15 mouse cellular contexts compared by ENCODE assay signal in the genomic region with DNA sequence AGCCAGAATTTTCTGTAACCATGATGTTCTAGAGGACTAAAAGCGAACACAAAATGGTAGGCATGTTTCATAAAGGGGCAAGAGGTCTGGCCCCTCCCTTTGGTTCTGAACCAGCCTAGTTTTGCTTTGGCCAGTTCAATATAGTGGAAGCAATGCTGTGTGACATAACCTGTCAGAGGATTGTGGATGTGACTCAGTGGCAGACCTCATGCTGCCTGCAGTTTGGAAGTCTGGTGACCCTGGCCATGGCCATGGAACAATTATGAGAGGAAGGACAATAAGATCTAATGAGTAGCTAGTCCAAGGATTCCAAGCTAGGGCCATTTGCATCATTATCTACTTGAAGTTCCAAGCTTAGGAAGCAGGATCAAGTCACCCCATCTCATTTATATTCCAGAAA. TPM values are rescaled to one million over a fixed set of nuclear protein-coding genes. Genes with fewer than 3 reads are reported as not detected.
A peak's percentile ranks its signal among the peaks of the same experiment; 100 is the strongest.
DNase-seq lines count a peak whose midpoint lies in the region; ATAC-seq and TF ChIP-seq lines count a peak whose summit lies in the region.
"Had no signal": no experiment of that assay in that cellular context is flagged by ENCODE, and none has a peak within 500 bp of the region (broad histone marks: within the 10 kb centered on the region; RNA-seq: fewer than 3 reads in every experiment).

No protein-coding gene starts in this region.

- no peak overlapping the region for H3K27ac ChIP-seq in hindbrain, embryonic 11.5 days (ENCODE audit: low read depth, low read length)
- H3K27ac ChIP-seq in hindbrain, postnatal 0 days = no peak overlapping the region
- H3K27ac ChIP-seq in thymus, adult 2 months (ENCODE audit: control insufficient read depth, insufficient read depth, low read length) = no peak overlapping the region
- H3K27ac ChIP-seq in heart, embryonic 11.5 days (ENCODE audit: low read depth, low read length) = no peak overlapping the region
- H3K27ac ChIP-seq: intestine, embryonic 15.5 days; left cerebral cortex, adult 2 months had no signal

- WGBS in hindbrain, embryonic 11.5 days = 95% methylated on average over 1 of the region's 1 CpGs
- WGBS in hindbrain, postnatal 0 days = 100% methylated on average over 1 of the region's 1 CpGs
- WGBS in thymus, adult 2 months = 97% methylated on average over 1 of the region's 1 CpGs
- WGBS in heart, embryonic 11.5 days (ENCODE audit: insufficient replicate concordance) = 84% methylated on average over 1 of the region's 1 CpGs

- TF ChIP-seq POLR2A in thymus, adult 2 months (IDR thresholded peaks at IDR 0.05; ENCODE audit: control insufficient read depth, extremely low read depth, insufficient read depth, low read length, poor library complexity) = no peak

- no peaks in the 10 kb centered on the region for H3K27me3 ChIP-seq in hindbrain, embryonic 11.5 days (ENCODE audit: control insufficient read depth, insufficient read depth, low read length)
- H3K27me3 ChIP-seq in hindbrain, postnatal 0 days (ENCODE audit: insufficient read depth, low read length) = no peaks in the 10 kb centered on the region
- H3K27me3 ChIP-seq in thymus, adult 2 months (ENCODE audit: control insufficient read depth, insufficient read depth, low read length) = no peaks in the 10 kb centered on the region
- H3K27me3 ChIP-seq in heart, embryonic 11.5 days (ENCODE audit: control insufficient read depth, insufficient read depth, low read length) = no peaks in the 10 kb centered on the region
- H3K27me3 ChIP-seq: heart, embryonic 12.5 days; intestine, embryonic 15.5 days; Patski had no signal

- H3K36me3 ChIP-seq in hindbrain, embryonic 11.5 days (ENCODE audit: control insufficient read depth, insufficient read depth, low read length) = no peaks in the 10 kb centered on the region
- H3K36me3 ChIP-seq in hindbrain, postnatal 0 days (ENCODE audit: insufficient read depth, low read length) = peaks cover 19% of the 10 kb centered on the region
- H3K36me3 ChIP-seq in thymus, adult 2 months (ENCODE audit: control insufficient read depth, insufficient read depth, low read length) = peaks cover 14% of the 10 kb centered on the region
- peaks cover 15% of the 10 kb centered on the region; the same call in 1 of the 2 replicates for H3K36me3 ChIP-seq in heart, embryonic 11.5 days (ENCODE audit: control insufficient read depth, insufficient read depth, low read length)

- no peaks in the 10 kb centered on the region; the same call in 1 of the 2 replicates for H3K4me1 ChIP-seq in hindbrain, embryonic 11.5 days (replicated peaks; ENCODE audit: control insufficient read depth, insufficient read depth, low read length)
- H3K4me1 ChIP-seq in hindbrain, postnatal 0 days (ENCODE audit: insufficient read depth, low read length) = no peaks in the 10 kb centered on the region; the same call in 1 of the 2 replicates
- H3K4me1 ChIP-seq in thymus, adult 2 months (replicated peaks; ENCODE audit: control insufficient read depth, insufficient read depth, low read length) = peaks cover 5% of the 10 kb centered on the region
- H3K4me1 ChIP-seq in heart, embryonic 11.5 days (ENCODE audit: control insufficient read depth, insufficient read depth, low read length) = peaks cover 10% of the 10 kb centered on the region

- H3K4me3 ChIP-seq in hindbrain, embryonic 11.5 days (ENCODE audit: low read depth, low read length) = no peak overlapping the region
- no peak overlapping the region for H3K4me3 ChIP-seq in hindbrain, postnatal 0 days (ENCODE audit: low read length)
- no peak overlapping the region for H3K4me3 ChIP-seq in thymus, adult 2 months (ENCODE audit: control insufficient read depth, insufficient read depth, low read length)
- no peak overlapping the region for H3K4me3 ChIP-seq in heart, embryonic 11.5 days (ENCODE audit: low read depth, low read length)
- H3K4me3 ChIP-seq: heart, embryonic 12.5 days; intestine, embryonic 15.5 days; left cerebral cortex, adult 2 months; limb, embryonic 10.5 days had no signal

- DNase-seq in cerebellum, adult 9-11 months = peak; percentile 14
- no peak for DNase-seq in cerebellum, adult 11 months
- peak; percentile 16 for DNase-seq in hindbrain, embryonic 11.5 days (ENCODE audit: low spot score)
- DNase-seq in hindbrain, postnatal 0 days (ENCODE audit: low spot score) = no peak
- DNase-seq in thymus, postnatal 4 days = peak; percentile 10
- no peak for DNase-seq in thymus, adult 2 months
- no peak for DNase-seq in urinary bladder, postnatal 36 days (ENCODE audit: low spot score in 2 of 2)

- no peak overlapping the region for H3K4me2 ChIP-seq in hindbrain, embryonic 11.5 days (replicated peaks; ENCODE audit: low read depth, low read length)
- no peak overlapping the region for H3K4me2 ChIP-seq in hindbrain, postnatal 0 days (ENCODE audit: low read depth, low read length)
- H3K4me2 ChIP-seq in heart, embryonic 11.5 days = no peak overlapping the region
- H3K4me2 ChIP-seq: heart, embryonic 12.5 days; intestine, embryonic 15.5 days; liver, embryonic 11.5 days had no signal

- no peak overlapping the region for H3K9ac ChIP-seq in hindbrain, embryonic 11.5 days (ENCODE audit: low read depth, low read length)
- no peak overlapping the region for H3K9ac ChIP-seq in hindbrain, postnatal 0 days (replicated peaks; ENCODE audit: low read length)
- H3K9ac ChIP-seq in heart, embryonic 11.5 days (ENCODE audit: low read depth, low read length) = no peak overlapping the region
- H3K9ac ChIP-seq: heart, embryonic 12.5 days; intestine, embryonic 15.5 days had no signal

- ATAC-seq in hindbrain, embryonic 11.5 days (ENCODE audit: low FRiP score) = peak; percentile 28; the same call in 1 of the 2 replicates
- ATAC-seq in hindbrain, postnatal 0 days = no peak
- no peak for ATAC-seq in heart, embryonic 11.5 days (replicated peaks; ENCODE audit: insufficient number of reproducible peaks, low FRiP score, low TSS enrichment)

- no peak for TF ChIP-seq CTCF in hindbrain, postnatal 0 days (IDR thresholded peaks at IDR 0.05; ENCODE audit: low read depth)
- TF ChIP-seq CTCF in thymus, adult 2 months (IDR thresholded peaks at IDR 0.05; ENCODE audit: borderline replicate concordance, control insufficient read depth, extremely low read depth, insufficient read depth, low read length, poor library complexity) = no peak

- H3K9me3 ChIP-seq in hindbrain, embryonic 11.5 days (ENCODE audit: control insufficient read depth, low read length) = no peaks in the 10 kb centered on the region
- H3K9me3 ChIP-seq in hindbrain, postnatal 0 days (ENCODE audit: low read length) = no peaks in the 10 kb centered on the region
- H3K9me3 ChIP-seq in heart, embryonic 11.5 days (replicated peaks; ENCODE audit: control insufficient read depth, low read length) = no peaks in the 10 kb centered on the region
- H3K9me3 ChIP-seq: heart, embryonic 12.5 days; intestine, embryonic 15.5 days; limb, embryonic 10.5 days had no signal

RNA-seq across cellular contexts. Expression of gene Ndufs1, which starts 4.8 kb away (rescaled TPM):
- 135 and 158 TPM in 2 replicates for polyA plus RNA-seq in hindbrain, embryonic 11.5 days (2014; fragmentation: Nextera tagmentation; extraction: Ambion mirVana)
- 90.2 and 105 TPM in 2 replicates for total RNA-seq in hindbrain, postnatal 0 days (2014; rRNA removed)
- 148 and 151 TPM in 2 replicates for polyA plus RNA-seq in hindbrain, postnatal 0 days (2015; fragmentation: Nextera tagmentation; extraction: Ambion mirVana)
- 36.2 and 51.5 TPM in 2 replicates for polyA plus RNA-seq in thymus, adult 2 months (2012; rRNA removed)
- polyA plus RNA-seq in heart, embryonic 11.5 days (2014; fragmentation: Nextera tagmentation; extraction: Ambion mirVana) = 285 and 339 TPM in 2 replicates

RNA-seq across cellular contexts. Expression of gene Eef1b2, which starts 4.9 kb away (rescaled TPM):
- polyA plus RNA-seq in hindbrain, embryonic 11.5 days (2014; fragmentation: Nextera tagmentation; extraction: Ambion mirVana) = 511 and 534 TPM in 2 replicates
- 611 and 620 TPM in 2 replicates for total RNA-seq in hindbrain, postnatal 0 days (2014; rRNA removed)
- 451 and 465 TPM in 2 replicates for polyA plus RNA-seq in hindbrain, postnatal 0 days (2015; fragmentation: Nextera tagmentation; extraction: Ambion mirVana)
- polyA plus RNA-seq in thymus, adult 2 months (2012; rRNA removed) = 602 and 607 TPM in 2 replicates
- polyA plus RNA-seq in heart, embryonic 11.5 days (2014; fragmentation: Nextera tagmentation; extraction: Ambion mirVana) = 416 and 417 TPM in 2 replicates

RNA-seq across cellular contexts. Expression of gene Gpr1, which starts 32.9 kb away (rescaled TPM):
- 0.08 and 0.27 TPM in 2 replicates for polyA plus RNA-seq in hindbrain, embryonic 11.5 days (2014; fragmentation: Nextera tagmentation; extraction: Ambion mirVana)
- total RNA-seq in hindbrain, postnatal 0 days (2014; rRNA removed) = 1.2 TPM in 1 of 2 replicates, not detected in the other
- polyA plus RNA-seq in hindbrain, postnatal 0 days (2015; fragmentation: Nextera tagmentation; extraction: Ambion mirVana) = 0.34 and 0.48 TPM in 2 replicates
- polyA plus RNA-seq in thymus, adult 2 months (2012; rRNA removed) = 0.57 and 1.0 TPM in 2 replicates
- polyA plus RNA-seq in heart, embryonic 11.5 days (2014; fragmentation: Nextera tagmentation; extraction: Ambion mirVana) = not detected in 2 replicates
- total RNA-seq: neutrophil, adult 5-6 weeks had no signal
- polyA plus RNA-seq: Patski had no signal

Comparison
In these comparisons a context has a peak if more than half of its experiments do, and no peak if none do; other contexts are left out.
1. DNase-seq: peak in cerebellum, adult 9-11 months (single experiment), hindbrain, embryonic 11.5 days (single experiment) and thymus, postnatal 4 days (single experiment); none in cerebellum, adult 11 months (single experiment), hindbrain, postnatal 0 days (single experiment), thymus, adult 2 months (single experiment) and urinary bladder, postnatal 36 days (0 of 2).